Mouse (Mus musculus) heart, postnatal 0 days (tissue): ENCODE results near the gene 4931440F15Rik.

Experiments
- CTCF ChIP-seq: IDR thresholded peaks from 2 replicates; pipeline ENCODE4 v1.5.1; 2016; ENCODE audit warnings: antibody characterized with exemption, control low read depth, low read depth
- EP300 ChIP-seq: IDR thresholded peaks from 2 replicates; pipeline ENCODE4 v1.6.1; 2016; ENCODE audit warnings: antibody characterized with exemption, low read depth

- TF ChIP-seq CTCF (no peak), EP300 (no peak)
Measured at GRCm38 (mm10) chr11:29837066-29837465, 11.6 kb upstream of the 4931440F15Rik start.
